Mouse (Mus musculus) activated CD4-positive, CD25-positive, alpha-beta regulatory T cell (primary cell): ENCODE measurements around the gene Cftr. TPM values are rescaled to one million over a fixed set of nuclear protein-coding genes. Genes with fewer than 3 reads are reported as not detected.

Experiments
- polyA plus RNA-seq, 2 experiments: library from polyadenylated mRNA; unstranded; fragments of 100-300 nt; shearing (Covaris generic); gene quantifications; one replicate each; pipeline ENCODE4 v1.2.1; 2017

Gene Cftr
- under 1 TPM in 1 of 2 experiments, not detected in 1; 0.31 TPM for polyA plus RNA-seq

GRCm38 (mm10) chr6:18170311-18170922 is at the start of gene Cftr:
TSS of gene Cftr (plus strand) at chr6:18170687.

Other genes with a start within 250 kb of the Cftr start
- not detected for gene Wnt2, start 140.1 kb upstream of the Cftr start, polyA plus RNA-seq
- not detected for gene Asz1, start 61.6 kb upstream of the Cftr start, polyA plus RNA-seq